Mouse (Mus musculus): ENCODE results near the gene Trim44. TPM values are rescaled to one million over a fixed set of nuclear protein-coding genes. Genes with fewer than 3 reads are reported as not detected.

The Trim44 gene
- polyA plus RNA-seq, 1 experiment from 2014 or later, result 29.9 TPM

GRCm38 (mm10) chr2:102403306-102403705 is 4.3 kb downstream of the Trim44 start:
- Histone ChIP-seq H3K36me3 (no peaks in the 10 kb centered on the region; the same call in 1 of the 2 replicates), H3K4me3 (no peak overlapping the region), H3K4me2 (no peak overlapping the region), H3K27ac (no peak overlapping the region), H3K9me3 (no peaks in the 10 kb centered on the region), H3K27me3 (no peaks in the 10 kb centered on the region), H3K9ac (no peak overlapping the region), H3K4me1 (peaks cover 31% of the 10 kb centered on the region)
- no peak for ATAC-seq (ENCODE audit: insufficient number of reproducible peaks, insufficient read depth, low FRiP score, low TSS enrichment, low read depth)
- WGBS, result 81% methylated on average over 4 of the region's 4 CpGs

GRCm38 (mm10) chr2:102401352-102401692 is 6.3 kb downstream of the Trim44 start:
- ATAC-seq (ENCODE audit: insufficient number of reproducible peaks, insufficient read depth, low FRiP score, low TSS enrichment, low read depth), result peak; percentile 7; the same call in 1 of the 2 replicates
- 23% methylated on average over 6 of the region's 6 CpGs for WGBS
- peak overlapping the region; percentile 85 for H3K4me2 ChIP-seq
- no peaks in the 10 kb centered on the region for H3K9me3 ChIP-seq
- H3K4me1 ChIP-seq, result peaks cover 17% of the 10 kb centered on the region
- H3K27me3 ChIP-seq, result no peaks in the 10 kb centered on the region
- no peaks in the 10 kb centered on the region; the same call in 1 of the 2 replicates for H3K36me3 ChIP-seq
- H3K27ac ChIP-seq, result peak overlapping the region; percentile 94
- peak overlapping the region; percentile 75 for H3K4me3 ChIP-seq
- peak overlapping the region; percentile 94 for H3K9ac ChIP-seq

GRCm38 (mm10) chr2:102400605-102401351 is 6.8 kb downstream of the Trim44 start:
- peak overlapping the region; percentile 94 for H3K27ac ChIP-seq
- H3K9me3 ChIP-seq, result no peaks in the 10 kb centered on the region
- H3K4me2 ChIP-seq, result peak overlapping the region; percentile 85
- peak overlapping the region; percentile 94 for H3K9ac ChIP-seq
- no peaks in the 10 kb centered on the region; the same call in 1 of the 2 replicates for H3K36me3 ChIP-seq
- no peaks in the 10 kb centered on the region for H3K27me3 ChIP-seq
- under 1% methylated on average over 91 of the region's 94 CpGs for WGBS
- peak overlapping the region; percentile 75 for H3K4me3 ChIP-seq
- H3K4me1 ChIP-seq, result peaks cover 17% of the 10 kb centered on the region
- peak; percentile 89 for ATAC-seq (ENCODE audit: insufficient number of reproducible peaks, insufficient read depth, low FRiP score, low TSS enrichment, low read depth)

- no peak for ATAC-seq (ENCODE audit: insufficient number of reproducible peaks, insufficient read depth, low FRiP score, low TSS enrichment, low read depth)
- H3K4me3 ChIP-seq, result peak overlapping the region; percentile 75
- peak overlapping the region; percentile 94 for H3K27ac ChIP-seq
- no peaks in the 10 kb centered on the region; the same call in 1 of the 2 replicates for H3K36me3 ChIP-seq
- H3K4me2 ChIP-seq, result peak overlapping the region; percentile 85
- no peaks in the 10 kb centered on the region for H3K27me3 ChIP-seq
- WGBS, result 36% methylated on average over 48 of the region's 48 CpGs
- H3K4me1 ChIP-seq, result peaks cover 17% of the 10 kb centered on the region
- peak overlapping the region; percentile 94 for H3K9ac ChIP-seq
- H3K9me3 ChIP-seq, result no peaks in the 10 kb centered on the region
Measured at GRCm38 (mm10) chr2:102399864-102400604, 7.6 kb downstream of the Trim44 start.

- no peak for ATAC-seq (ENCODE audit: insufficient number of reproducible peaks, insufficient read depth, low FRiP score, low TSS enrichment, low read depth)
- Histone ChIP-seq H3K4me3 (no peak overlapping the region), H3K27ac (no peak overlapping the region), H3K9ac (no peak overlapping the region), H3K27me3 (no peaks in the 10 kb centered on the region), H3K4me1 (peaks cover 17% of the 10 kb centered on the region), H3K4me2 (no peak overlapping the region), H3K9me3 (peaks cover 2% of the 10 kb centered on the region; the same call in 1 of the 2 replicates), H3K36me3 (no peaks in the 10 kb centered on the region; the same call in 1 of the 2 replicates)
- WGBS, result 62% methylated on average over 1 of the region's 1 CpGs
Measured at GRCm38 (mm10) chr2:102396493-102396892, 11.1 kb downstream of the Trim44 start.

- 68% methylated on average over 1 of the region's 1 CpGs for WGBS
Measured at GRCm38 (mm10) chr2:102393457-102393856, 14.2 kb downstream of the Trim44 start.

GRCm38 (mm10) chr2:102385328-102385902 is 22.2 kb downstream of the Trim44 start:
- peaks cover 5% of the 10 kb centered on the region; the same call in 1 of the 2 replicates for H3K9me3 ChIP-seq
- no peak for ATAC-seq (ENCODE audit: insufficient number of reproducible peaks, insufficient read depth, low FRiP score, low TSS enrichment, low read depth)
- H3K4me3 ChIP-seq, result no peak overlapping the region
- H3K4me1 ChIP-seq, result peaks cover 20% of the 10 kb centered on the region
- no peak overlapping the region for H3K4me2 ChIP-seq
- H3K27ac ChIP-seq, result no peak overlapping the region
- 0 out of 2 replicates have a peak, but pooled peaks cover under 1% of the 10 kb centered on the region for H3K36me3 ChIP-seq
- H3K27me3 ChIP-seq, result no peaks in the 10 kb centered on the region
- no peak overlapping the region for H3K9ac ChIP-seq

More at GRCm38 (mm10) chr2:102393457-102393856, 14.2 kb downstream of the Trim44 start:
- Histone ChIP-seq H3K4me1 (no peaks in the 10 kb centered on the region), H3K36me3 (no peaks in the 10 kb centered on the region; the same call in 1 of the 2 replicates), H3K27me3 (no peaks in the 10 kb centered on the region), H3K4me2 (no peak overlapping the region), H3K9ac (no peak overlapping the region), H3K27ac (no peak overlapping the region), H3K4me3 (no peak overlapping the region), H3K9me3 (peaks cover 8% of the 10 kb centered on the region; the same call in 1 of the 2 replicates)
- no peak for ATAC-seq (ENCODE audit: insufficient number of reproducible peaks, insufficient read depth, low FRiP score, low TSS enrichment, low read depth)

GRCm38 (mm10) chr2:102384496-102384895 is 23.1 kb downstream of the Trim44 start:
- WGBS, result 49% methylated on average over 1 of the region's 1 CpGs
- no peak overlapping the region for H3K4me2 ChIP-seq
- no peaks in the 10 kb centered on the region for H3K27me3 ChIP-seq
- peaks cover 20% of the 10 kb centered on the region for H3K4me1 ChIP-seq
- peaks cover 5% of the 10 kb centered on the region; the same call in 1 of the 2 replicates for H3K9me3 ChIP-seq
- H3K27ac ChIP-seq, result no peak overlapping the region
- H3K9ac ChIP-seq, result no peak overlapping the region
- H3K36me3 ChIP-seq, result 0 out of 2 replicates have a peak, but pooled peaks cover 4% of the 10 kb centered on the region
- H3K4me3 ChIP-seq, result no peak overlapping the region
- no peak for ATAC-seq (ENCODE audit: insufficient number of reproducible peaks, insufficient read depth, low FRiP score, low TSS enrichment, low read depth)

GRCm38 (mm10) chr2:102384057-102384456 is 23.6 kb downstream of the Trim44 start:
- Histone ChIP-seq H3K9ac (no peak overlapping the region), H3K9me3 (peaks cover 4% of the 10 kb centered on the region; the same call in 1 of the 2 replicates), H3K27me3 (no peaks in the 10 kb centered on the region), H3K4me2 (no peak overlapping the region), H3K36me3 (0 out of 2 replicates have a peak, but pooled peaks cover 4% of the 10 kb centered on the region), H3K4me1 (peaks cover 20% of the 10 kb centered on the region), H3K27ac (no peak overlapping the region), H3K4me3 (no peak overlapping the region)
- whole genome bisulfite sequencing, result 50% methylated on average over 2 of the region's 2 CpGs
- ATAC-seq (ENCODE audit: insufficient number of reproducible peaks, insufficient read depth, low FRiP score, low TSS enrichment, low read depth), result no peak

- WGBS, result 36% methylated on average over 3 of the region's 3 CpGs
- no peak overlapping the region for H3K9ac ChIP-seq
- 0 out of 2 replicates have a peak, but pooled peaks cover 4% of the 10 kb centered on the region for H3K36me3 ChIP-seq
- H3K4me3 ChIP-seq, result no peak overlapping the region
- H3K4me2 ChIP-seq, result no peak overlapping the region
- H3K9me3 ChIP-seq, result no peaks in the 10 kb centered on the region
- no peak overlapping the region for H3K27ac ChIP-seq
- H3K4me1 ChIP-seq, result peaks cover 20% of the 10 kb centered on the region
- H3K27me3 ChIP-seq, result no peaks in the 10 kb centered on the region
- ATAC-seq (ENCODE audit: insufficient number of reproducible peaks, insufficient read depth, low FRiP score, low TSS enrichment, low read depth), result no peak
Measured at GRCm38 (mm10) chr2:102383069-102383834, 24.4 kb downstream of the Trim44 start.

- Histone ChIP-seq H3K4me2 (no peak overlapping the region), H3K4me3 (no peak overlapping the region), H3K9me3 (no peaks in the 10 kb centered on the region), H3K4me1 (peaks cover 20% of the 10 kb centered on the region), H3K36me3 (0 out of 2 replicates have a peak, but pooled peaks cover 4% of the 10 kb centered on the region), H3K9ac (no peak overlapping the region), H3K27me3 (no peaks in the 10 kb centered on the region), H3K27ac (no peak overlapping the region)
- ATAC-seq (ENCODE audit: insufficient number of reproducible peaks, insufficient read depth, low FRiP score, low TSS enrichment, low read depth), result no peak
- WGBS, result 65% methylated on average over 3 of the region's 3 CpGs
Measured at GRCm38 (mm10) chr2:102382519-102382918, 25.1 kb downstream of the Trim44 start.
